Mouse (Mus musculus) Muller cell, postnatal 12 days (primary cell): Measurements from ENCODE around the gene Stmnd1.
"Not testable (repeated sequence)": the region's sequence is repeated elsewhere in the genome, so short reads cannot be mapped to it uniquely, and the experiment has no call there.

Experiments
- DNase-seq: peaks from one replicate; pipeline ENCODE4 v3.0.0-alpha.2; 2015; ENCODE audit errors: inconsistent ontology term

The Stmnd1 gene

GRCm38 (mm10) chr13:46273453-46274110 lies at the start of gene Stmnd1:
Gene Stmnd1, plus strand, starts transcription at chr13:46273721.
- DNase-seq = no peak

- DNase-seq = peak; percentile 48
Observed at GRCm38 (mm10) chr13:46226956-46227355, 46.6 kb upstream of the Stmnd1 start.

- DNase-seq = peak; percentile 64
Observed at GRCm38 (mm10) chr13:46227486-46227885, 46.0 kb upstream of the Stmnd1 start.

GRCm38 (mm10) chr13:46228750-46229149 lies 44.8 kb upstream of the Stmnd1 start:
- DNase-seq = not testable (repeated sequence)

- peak; percentile 50 for DNase-seq
Observed at GRCm38 (mm10) chr13:46231514-46232085, 41.9 kb upstream of the Stmnd1 start.

GRCm38 (mm10) chr13:46237723-46238349 lies 35.7 kb upstream of the Stmnd1 start:
- DNase-seq = no peak

- peak; percentile 93 for DNase-seq
Observed at GRCm38 (mm10) chr13:46238796-46239195, 34.7 kb upstream of the Stmnd1 start.

GRCm38 (mm10) chr13:46241391-46242188 lies 31.9 kb upstream of the Stmnd1 start:
- no peak for DNase-seq

GRCm38 (mm10) chr13:46253753-46254152 lies 19.8 kb upstream of the Stmnd1 start:
- no peak for DNase-seq

- DNase-seq = no peak
Observed at GRCm38 (mm10) chr13:46254171-46254570, 19.4 kb upstream of the Stmnd1 start.

GRCm38 (mm10) chr13:46255616-46256015 lies 17.9 kb upstream of the Stmnd1 start:
- DNase-seq = no peak

GRCm38 (mm10) chr13:46257847-46258246 lies 15.7 kb upstream of the Stmnd1 start:
- peak; percentile 60 for DNase-seq

- DNase-seq = peak; percentile 79
Observed at GRCm38 (mm10) chr13:46259526-46259925, 14.0 kb upstream of the Stmnd1 start.

GRCm38 (mm10) chr13:46261244-46261643 lies 12.3 kb upstream of the Stmnd1 start:
- no peak for DNase-seq

GRCm38 (mm10) chr13:46267783-46268182 lies 5.7 kb upstream of the Stmnd1 start:
- DNase-seq = no peak

- DNase-seq = peak; percentile 85
Observed at GRCm38 (mm10) chr13:46268341-46268740, 5.2 kb upstream of the Stmnd1 start.

- DNase-seq = peak; percentile 89
Observed at GRCm38 (mm10) chr13:46268815-46269445, 4.6 kb upstream of the Stmnd1 start.

GRCm38 (mm10) chr13:46272811-46273452 lies 589 bp upstream of the Stmnd1 start:
- peak; percentile 39 for DNase-seq

- DNase-seq = no peak
Observed at GRCm38 (mm10) chr13:46275701-46276100, 2.2 kb downstream of the Stmnd1 start.

GRCm38 (mm10) chr13:46282543-46282942 lies 9.0 kb downstream of the Stmnd1 start:
- no peak for DNase-seq

GRCm38 (mm10) chr13:46287801-46288200 lies 14.3 kb downstream of the Stmnd1 start:
- no peak for DNase-seq
